Mouse (Mus musculus) embryo, embryonic 10 days (tissue): ENCODE results near the gene Tnfsf15.

Experiments
- DNase-seq: peaks from one replicate; pipeline ENCODE4 v3.0.0-alpha.2; 2015; ENCODE audit warnings: low spot score

Tnfsf15 gene

DNA sequence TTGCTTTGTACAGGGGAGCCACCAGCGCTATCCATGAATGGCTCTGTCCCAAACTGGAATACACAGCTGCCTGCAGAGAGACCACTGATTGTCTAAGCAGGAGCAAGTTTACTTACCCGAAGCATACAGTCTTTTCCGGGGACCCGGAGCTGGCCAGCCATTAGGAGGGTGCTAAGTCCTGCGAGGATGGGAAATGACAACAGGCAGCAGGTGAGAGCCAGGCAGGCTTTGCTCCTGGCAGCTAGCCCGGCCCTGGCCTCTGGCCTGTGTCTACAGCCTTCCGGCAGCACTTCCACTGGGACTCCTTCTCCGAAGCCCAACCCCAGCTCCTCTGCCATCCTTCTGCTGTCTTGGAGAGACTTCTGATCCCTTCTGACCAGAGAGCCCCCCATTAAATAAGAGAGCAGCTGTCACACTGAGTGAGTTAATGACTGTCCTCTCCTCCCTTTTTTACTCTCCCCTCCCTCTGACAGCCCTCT is at the start of gene Tnfsf15:
Tnfsf15 (minus strand) TSS at position 421 of the 479 bp plus-strand sequence.
- no peak for DNase-seq

DNA sequence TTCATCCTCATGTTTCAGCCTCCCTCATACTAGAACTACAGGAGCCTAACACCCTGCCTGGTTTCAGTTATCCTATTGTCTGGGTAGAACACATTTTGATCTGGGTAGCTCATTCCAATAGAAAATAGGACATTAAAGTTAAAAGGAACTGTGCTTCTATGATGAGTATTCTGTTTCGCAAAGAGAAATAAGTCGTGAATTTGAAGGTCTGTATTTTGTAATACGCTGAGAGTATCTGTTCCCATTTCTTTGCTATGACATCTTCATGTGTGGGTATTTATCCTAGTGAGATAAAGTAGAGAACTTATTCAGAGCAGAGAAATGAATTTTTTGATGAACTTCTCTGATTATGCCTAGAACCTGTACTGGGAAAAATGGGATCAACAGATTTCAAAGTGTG is 47.4 kb upstream of the Tnfsf15 start:
- DNase-seq = no peak

DNA sequence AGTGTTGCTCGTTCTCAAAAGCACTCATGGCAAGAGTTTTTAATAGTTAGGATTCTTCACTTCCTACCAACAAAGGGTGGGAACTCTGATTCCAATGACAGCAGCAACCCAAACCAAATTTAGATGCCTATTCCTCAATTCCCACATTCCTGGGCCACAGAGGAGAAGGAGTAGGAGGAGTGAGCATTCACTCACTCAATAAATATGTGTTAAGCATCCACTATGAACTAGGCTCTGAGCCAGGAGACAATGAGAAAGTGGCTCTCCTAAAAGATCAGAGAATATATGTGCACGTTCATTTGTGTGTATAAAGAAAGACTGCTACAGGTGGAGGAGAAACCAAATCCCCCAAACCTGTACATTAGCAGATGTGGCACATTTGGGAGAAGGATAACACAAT is 40.6 kb upstream of the Tnfsf15 start:
- no peak for DNase-seq

- DNase-seq = no peak
Measured at GRCm38 (mm10) chr4:63783826-63784225, 38.9 kb upstream of the Tnfsf15 start.

GRCm38 (mm10) chr4:63782970-63783613 is 38.2 kb upstream of the Tnfsf15 start:
- no peak for DNase-seq

DNA sequence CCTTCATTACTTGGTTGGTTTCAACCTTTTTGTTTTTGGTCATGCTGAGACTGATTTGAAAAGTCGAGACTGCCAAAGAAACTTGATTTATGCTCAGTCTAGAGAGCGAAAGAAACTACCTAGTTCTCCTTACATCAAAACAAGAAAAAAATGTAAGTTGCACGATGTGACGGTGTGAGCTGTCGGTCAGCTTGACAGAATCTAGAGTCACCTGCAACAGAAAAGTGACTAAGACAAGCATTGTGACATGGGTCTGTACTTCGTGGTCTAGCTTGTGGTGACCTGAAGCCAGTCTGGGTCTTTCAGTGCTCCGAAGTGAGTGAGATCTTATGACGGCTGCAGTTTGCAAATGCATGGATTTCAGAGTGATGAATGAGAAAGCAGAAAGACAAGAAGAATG is 32.3 kb upstream of the Tnfsf15 start:
- no peak for DNase-seq

DNA sequence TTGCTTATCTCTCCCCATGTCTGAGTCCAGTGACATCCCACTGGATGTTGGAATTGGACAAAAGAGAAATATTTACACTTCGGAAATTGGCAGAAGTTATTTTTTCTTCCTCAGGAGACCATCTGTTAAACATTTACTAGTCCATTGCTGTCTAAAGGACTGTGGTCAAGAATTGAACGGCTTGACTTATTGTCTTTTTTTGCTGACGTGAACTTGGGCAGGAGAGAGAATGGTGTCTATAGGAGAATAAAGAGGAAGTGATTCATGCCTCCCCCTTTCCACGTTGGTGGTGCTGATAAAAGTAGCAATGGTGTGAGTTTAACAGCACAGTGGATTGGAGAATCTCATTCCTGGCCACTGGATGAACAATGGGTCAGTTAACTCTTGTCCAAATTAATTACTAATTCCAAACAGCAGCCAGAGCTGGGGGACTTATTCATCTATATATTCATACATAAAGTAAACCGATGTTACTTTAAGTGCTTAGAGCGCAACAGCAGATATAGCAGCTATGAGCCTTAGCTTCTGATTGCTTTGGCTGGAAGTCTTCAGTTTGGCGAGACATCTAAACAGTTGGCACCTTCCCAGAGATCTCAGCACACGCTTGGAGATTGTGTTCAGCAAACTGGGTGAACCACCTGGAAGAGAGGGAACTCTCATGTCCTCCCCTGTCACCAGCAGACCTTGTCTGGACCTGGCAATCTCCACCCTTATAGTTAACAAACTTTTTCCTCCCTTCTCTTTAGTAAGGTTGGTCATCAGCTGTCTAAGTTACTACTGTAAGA is 28.6 kb upstream of the Tnfsf15 start:
- DNase-seq = no peak

DNA sequence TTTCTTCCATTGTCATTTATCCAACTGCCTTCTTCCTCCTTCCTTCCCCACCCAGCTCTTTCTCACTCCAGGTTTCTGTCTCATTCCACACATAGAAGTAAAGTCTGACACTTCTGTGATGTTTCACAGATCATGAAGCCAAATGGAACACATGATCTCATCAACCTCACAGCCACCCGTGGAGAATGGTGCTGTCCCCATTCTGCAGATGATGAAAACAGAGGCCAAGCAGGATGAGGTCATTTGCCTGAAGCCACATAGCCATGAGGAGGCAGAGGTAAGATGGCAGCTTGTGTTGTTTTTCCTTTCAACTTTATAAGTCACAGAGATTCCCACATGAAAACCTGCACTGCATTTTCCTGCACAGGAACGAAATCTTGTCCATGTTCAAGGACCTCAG is 27.6 kb upstream of the Tnfsf15 start:
- DNase-seq = no peak

GRCm38 (mm10) chr4:63771291-63771690 is 26.4 kb upstream of the Tnfsf15 start:
- no peak for DNase-seq

GRCm38 (mm10) chr4:63769161-63769560 is 24.2 kb upstream of the Tnfsf15 start:
- DNase-seq = no peak

- DNase-seq = no peak
Measured at GRCm38 (mm10) chr4:63765050-63765449, 20.1 kb upstream of the Tnfsf15 start.

GRCm38 (mm10) chr4:63759931-63760330 is 15.0 kb upstream of the Tnfsf15 start:
- DNase-seq = no peak

- no peak for DNase-seq
Measured at GRCm38 (mm10) chr4:63757527-63758154, 12.7 kb upstream of the Tnfsf15 start.

DNA sequence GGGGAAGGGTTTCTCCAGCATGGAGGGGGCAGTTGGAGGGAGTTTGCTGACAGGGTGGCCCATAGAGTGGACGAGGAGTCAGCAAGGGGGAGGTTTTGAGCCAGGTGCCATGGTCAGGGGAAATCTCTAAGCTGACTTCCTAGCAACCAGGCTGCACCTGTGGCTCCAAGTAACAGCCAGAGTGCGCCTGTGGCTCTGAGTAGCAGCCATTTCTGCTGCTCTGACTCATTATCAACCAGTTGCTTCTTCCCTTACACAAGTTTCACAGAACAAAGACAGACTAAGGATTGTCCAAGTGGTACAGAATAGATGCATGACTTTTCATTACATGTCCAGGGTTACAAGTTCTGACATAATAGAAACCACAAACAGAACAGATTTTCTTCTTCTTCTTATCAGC is 11.2 kb upstream of the Tnfsf15 start:
- peak; percentile 2 for DNase-seq

DNA sequence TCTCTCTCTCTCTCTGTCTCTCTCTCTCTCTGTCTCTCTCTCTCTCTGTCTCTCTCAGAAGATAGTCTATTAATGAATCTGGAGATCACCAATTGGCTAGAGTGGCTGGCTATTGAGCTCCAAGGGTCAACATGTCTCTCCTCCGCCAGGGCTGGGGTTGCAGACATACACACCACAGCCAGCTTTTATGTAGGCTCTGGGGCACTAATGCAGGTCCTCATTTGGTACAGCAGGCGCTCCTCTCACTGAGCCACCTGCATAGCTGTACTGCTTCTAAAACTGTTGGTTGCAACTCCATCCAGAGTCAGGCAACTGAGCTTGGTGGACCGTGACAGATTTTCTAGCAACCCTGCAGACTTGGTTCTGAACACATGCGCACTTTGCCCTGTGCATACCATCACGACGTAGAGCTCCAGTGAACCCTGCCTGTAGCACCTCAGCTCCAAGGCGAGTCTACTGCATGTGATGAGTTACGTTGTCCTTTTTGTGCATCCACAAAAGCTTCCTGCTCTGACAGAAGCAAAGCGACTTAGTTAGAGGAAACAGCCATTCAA is 9.6 kb upstream of the Tnfsf15 start:
- DNase-seq = no peak

- DNase-seq = peak; percentile 18
Measured at GRCm38 (mm10) chr4:63753855-63754254, 8.9 kb upstream of the Tnfsf15 start.

DNA sequence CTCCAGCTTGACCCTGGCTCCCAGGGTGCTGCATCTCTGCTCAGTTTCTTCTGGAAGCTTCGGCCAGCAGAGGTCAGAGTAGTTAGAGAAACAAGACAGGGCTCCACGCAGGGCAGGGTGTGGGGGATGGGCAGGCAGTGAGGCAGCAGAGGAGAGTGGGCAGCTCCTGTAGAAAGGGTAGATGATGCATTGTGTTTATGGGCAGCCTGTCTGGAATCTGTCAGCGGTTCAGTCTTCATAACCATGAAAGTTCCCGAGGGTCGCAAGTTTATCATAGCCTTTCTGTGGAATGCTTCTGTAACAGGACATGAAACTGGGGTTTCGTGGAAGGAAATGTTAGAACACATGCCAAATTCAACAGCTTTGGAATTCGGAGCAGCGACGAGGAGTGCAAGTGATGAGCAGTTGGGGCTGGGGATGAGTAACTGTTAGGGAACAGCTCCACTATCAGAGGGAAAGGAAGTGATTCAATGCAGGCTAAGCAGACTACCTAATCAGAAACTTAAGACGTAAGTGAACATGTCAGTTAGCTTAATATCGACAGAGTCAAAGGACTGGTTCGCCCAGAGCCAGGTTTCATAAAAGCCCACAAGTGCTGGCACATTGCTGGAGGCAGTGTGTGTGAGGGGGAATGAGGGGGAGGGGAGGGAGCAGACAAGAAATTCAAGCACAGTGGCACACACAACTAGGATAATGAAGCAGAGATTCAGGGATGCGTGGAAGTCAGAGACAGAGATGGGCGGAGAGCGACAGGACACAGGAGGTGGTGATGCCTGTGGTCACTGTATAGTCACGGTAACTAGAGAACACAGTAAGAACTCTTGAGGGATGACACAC is 8.0 kb upstream of the Tnfsf15 start:
- DNase-seq = peak; percentile 66

GRCm38 (mm10) chr4:63748061-63748730 is 3.3 kb upstream of the Tnfsf15 start:
- no peak for DNase-seq

- no peak for DNase-seq
Measured at GRCm38 (mm10) chr4:63745271-63745670, 358 bp upstream of the Tnfsf15 start.

DNA sequence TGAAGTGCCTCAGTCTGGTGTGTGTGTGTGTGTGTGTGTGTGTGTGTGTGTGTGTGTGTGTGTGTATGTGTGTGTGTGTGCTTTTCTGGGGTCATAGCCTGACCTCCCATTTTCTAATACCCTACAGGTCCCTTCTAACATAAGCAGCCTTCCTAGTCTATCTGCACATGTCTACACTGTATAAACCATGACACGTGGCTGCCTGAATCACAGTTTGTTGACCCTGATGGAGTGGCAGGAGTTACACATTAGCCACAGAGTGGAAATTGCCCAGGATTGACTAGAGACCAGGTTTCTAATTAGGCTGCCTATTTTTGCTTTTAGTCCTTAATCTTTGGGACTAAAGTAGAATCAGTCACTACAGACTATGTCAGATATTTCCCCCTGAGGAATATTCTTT is 1.3 kb downstream of the Tnfsf15 start:
- no peak for DNase-seq

GRCm38 (mm10) chr4:63742763-63743371 is 2.0 kb downstream of the Tnfsf15 start:
- no peak for DNase-seq
